Mouse (Mus musculus) MEL (cell line): Measurements from ENCODE around the gene C2cd4b. TPM values are rescaled to one million over a fixed set of nuclear protein-coding genes. Genes with fewer than 3 reads are reported as not detected.

Source experiments
- DNase-seq: peaks from one replicate; pipeline ENCODE4 v3.0.0; 2011; ENCODE audit warnings: low read depth, low spot score
- H3K27ac ChIP-seq: 2 replicates; pipeline ENCODE4 v1.5.1; 2012; ENCODE audit warnings: low read depth, mild to moderate bottlenecking, control low read depth, low read length, moderate library complexity; ENCODE audit not compliant: control insufficient read depth
- H3K27me3 ChIP-seq, 2 experiments: fragments of 150-350 bp in 1 of 2; sonication (generic) in 1 of 2; 2 replicates each; pipeline ENCODE4 v1.6.1; 2012; ENCODE audit warnings: low read length in 2 of 2, mild to moderate bottlenecking in 2 of 2, improper control_type of control experiment in 1 of 2, moderate library complexity in 1 of 2; ENCODE audit not compliant: insufficient read depth in 2 of 2, control insufficient read depth in 1 of 2
- H3K36me3 ChIP-seq, 2 experiments: 2 replicates each; pipeline ENCODE4 v1.6.1; 2012 to 2014; ENCODE audit warnings: low read length in 2 of 2, improper control_type of control experiment in 1 of 2, inconsistent platforms in 1 of 2, mild to moderate bottlenecking in 1 of 2; ENCODE audit not compliant: insufficient read depth in 2 of 2, control insufficient read depth in 1 of 2
- H3K4me1 ChIP-seq, 2 experiments: fragments of 150-350 bp in 1 of 2; sonication (generic) in 1 of 2; 2 replicates each; pipeline ENCODE4 v1.6.1; 2012; ENCODE audit warnings: low read length in 2 of 2, improper control_type of control experiment in 1 of 2, mild to moderate bottlenecking in 1 of 2; ENCODE audit not compliant: insufficient read depth in 2 of 2, control insufficient read depth in 1 of 2
- H3K4me3 ChIP-seq, 2 experiments: fragments of 150-350 bp in 1 of 2; sonication (generic) in 1 of 2; 2 replicates each; pipeline ENCODE4 v1.5.1; 2012; ENCODE audit warnings: low read depth in 2 of 2, low read length in 2 of 2, mild to moderate bottlenecking in 2 of 2, moderate library complexity in 2 of 2, control low read depth in 1 of 2, improper control_type of control experiment in 1 of 2; ENCODE audit not compliant: control insufficient read depth in 1 of 2, insufficient read depth in 1 of 2
- H3K79me2 ChIP-seq: 2 replicates; pipeline ENCODE4 v1.6.1; 2012; ENCODE audit warnings: mild to moderate bottlenecking, low read length, moderate library complexity; ENCODE audit not compliant: control insufficient read depth, poor library complexity, insufficient read depth
- H3K9ac ChIP-seq: 2 replicates; pipeline ENCODE4 v1.6.1; 2012; ENCODE audit warnings: low read depth, mild to moderate bottlenecking, control low read depth, low read length, moderate library complexity; ENCODE audit not compliant: control insufficient read depth, poor library complexity, severe bottlenecking
- H3K9me3 ChIP-seq: fragments of 150-350 bp; sonication (generic); replicated peaks from 2 replicates; pipeline ENCODE4 v1.6.1; 2012; ENCODE audit warnings: mild to moderate bottlenecking, low read length, improper control_type of control experiment, moderate library complexity; ENCODE audit not compliant: insufficient read depth
- CHD2 ChIP-seq: IDR thresholded peaks from 2 replicates; pipeline ENCODE4 v1.6.1; 2011; ENCODE audit warnings: low read length, improper control_type of control experiment
- CTCF ChIP-seq, 3 experiments: IDR thresholded peaks in 2 of 3; conservative IDR thresholded peaks in 1 of 3; 2 replicates each; pipeline ENCODE4 v1.5.1; 2011 to 2012; ENCODE audit warnings: low read length in 3 of 3, low read depth in 2 of 3, mild to moderate bottlenecking in 2 of 3, improper control_type of control experiment in 1 of 3, inconsistent platforms in 1 of 3, mixed read lengths in 1 of 3, moderate library complexity in 1 of 3; ENCODE audit not compliant: control insufficient read depth in 1 of 3, insufficient read depth in 1 of 3, poor library complexity in 1 of 3, severe bottlenecking in 1 of 3
- E2F4 ChIP-seq: IDR thresholded peaks from 2 replicates; pipeline ENCODE4 v1.6.1; 2011; ENCODE audit warnings: low read depth, low read length, improper control_type of control experiment, borderline replicate concordance
- ETS1 ChIP-seq: IDR thresholded peaks from 2 replicates; pipeline ENCODE4 v1.6.1; 2012; ENCODE audit warnings: low read depth, mild to moderate bottlenecking, inconsistent platforms, low read length, improper control_type of control experiment, moderate library complexity
- GABPA ChIP-seq: IDR thresholded peaks from 2 replicates; pipeline ENCODE4 v1.6.1; 2012; ENCODE audit warnings: low read depth, mild to moderate bottlenecking, inconsistent platforms, low read length, improper control_type of control experiment, moderate library complexity
- HCFC1 ChIP-seq: IDR thresholded peaks from 2 replicates; pipeline ENCODE4 v1.6.1; 2012; ENCODE audit warnings: low read depth, mild to moderate bottlenecking, inconsistent platforms, low read length, improper control_type of control experiment, moderate library complexity
- KAT2A ChIP-seq: conservative IDR thresholded peaks from 2 replicates; pipeline ENCODE4 v1.6.1; 2012; ENCODE audit warnings: low read depth, low read length, improper control_type of control experiment, inconsistent platforms
- MAX ChIP-seq: IDR thresholded peaks from 2 replicates; pipeline ENCODE4 v1.6.1; 2011; ENCODE audit warnings: low read length, improper control_type of control experiment
- MAZ ChIP-seq: IDR thresholded peaks from 2 replicates; pipeline ENCODE4 v1.6.1; 2012; ENCODE audit warnings: low read depth, mild to moderate bottlenecking, inconsistent platforms, low read length, improper control_type of control experiment
- NELFE ChIP-seq: IDR thresholded peaks from 2 replicates; pipeline ENCODE4 v1.6.1; 2011; ENCODE audit warnings: low read depth, low read length, improper control_type of control experiment
- POLR2AphosphoS2 ChIP-seq: IDR thresholded peaks from 2 replicates; pipeline ENCODE4 v1.6.1; 2011; ENCODE audit warnings: low read length, improper control_type of control experiment
- RAD21 ChIP-seq: IDR thresholded peaks from 2 replicates; pipeline ENCODE4 v1.6.1; 2011; ENCODE audit warnings: mild to moderate bottlenecking, low read depth, low read length, improper control_type of control experiment
- SMC3 ChIP-seq: IDR thresholded peaks from 2 replicates; pipeline ENCODE4 v1.6.1; 2011; ENCODE audit warnings: low read depth, low read length, improper control_type of control experiment
- TBP ChIP-seq: IDR thresholded peaks from 2 replicates; pipeline ENCODE4 v1.8.0; 2011; ENCODE audit warnings: low read depth, low read length, improper control_type of control experiment
- USF1 ChIP-seq: IDR thresholded peaks from 2 replicates; pipeline ENCODE4 v1.6.1; 2014; ENCODE audit warnings: low read depth, mild to moderate bottlenecking, inconsistent platforms, low read length, improper control_type of control experiment, moderate library complexity
- ZKSCAN1 ChIP-seq: IDR thresholded peaks from 2 replicates; pipeline ENCODE4 v1.6.1; 2012; ENCODE audit warnings: low read depth, mild to moderate bottlenecking, inconsistent platforms, low read length, improper control_type of control experiment, moderate library complexity
- polyA plus RNA-seq, 2 experiments: library from polyadenylated mRNA; stranded (reverse) in 1 of 2; unstranded in 1 of 2; fragments of >175 nt in 1 of 2; fragments of >200 nt in 1 of 2; gene quantifications; 2 replicates each; pipeline versions ENCODE4 v1.2.1 to v1.2.4; 2012; ENCODE audit warnings: low replicate concordance in 2 of 2, low read depth in 1 of 2; ENCODE audit not compliant: insufficient read length in 2 of 2, insufficient read depth in 1 of 2, missing spikeins in 1 of 2
- total RNA-seq: library from RNA; depleted of rRNA; stranded (reverse); fragments of 300-350 nt; gene quantifications from 2 replicates; pipeline ENCODE4 v1.2.3, GENCODE M21; 2012; rRNA removed

C2cd4b gene
- total RNA-seq: not detected in 2 replicates
- not detected for polyA plus RNA-seq

- TF ChIP-seq MAZ: no peak
- no peak for TF ChIP-seq MAX
- no peak for TF ChIP-seq NELFE
- TF ChIP-seq KAT2A: no peak
- no peak for TF ChIP-seq POLR2AphosphoS2
- no peak for TF ChIP-seq HCFC1
- TF ChIP-seq, all 39 proteins: peak for 0
- H3K9me3 ChIP-seq: no peaks in the 10 kb centered on the region
- H3K9ac ChIP-seq: no peak within 1 kb of the TSS
- H3K36me3 ChIP-seq: no peaks in the 10 kb centered on the region
- H3K27ac ChIP-seq: no peak within 1 kb of the TSS
- DNase-seq: no peak
- no peaks in the 10 kb centered on the region for H3K79me2 ChIP-seq
- no peaks in the 10 kb centered on the region for H3K27me3 ChIP-seq
- no peak within 1 kb of the TSS for H3K4me3 ChIP-seq
- no peaks in the 10 kb centered on the region for H3K4me1 ChIP-seq
Measured at GRCm38 (mm10) chr9:67759163-67759955, at the start of gene C2cd4b. Gene C2cd4b, plus strand, starts transcription at chr9:67759437.

- DNase-seq: peak; percentile 52
- no peak overlapping the region for H3K4me3 ChIP-seq
- no peaks in the 10 kb centered on the region for H3K27me3 ChIP-seq
- no peak overlapping the region for H3K9ac ChIP-seq
- TF ChIP-seq RAD21 (peak; percentile 54), ZKSCAN1 (no peak), HCFC1 (no peak), CTCF (IDR thresholded peaks at IDR 0.05 in 2 of 3, conservative IDR thresholded peaks at IDR 0.05 in 1 of 3; ENCODE audit: control insufficient read depth in 1 of 3, insufficient read depth in 1 of 3, low read depth in 2 of 3, low read length in 3 of 3, poor library complexity in 1 of 3, severe bottlenecking in 1 of 3) (peak; percentile 71 to 93 (median 80)), SMC3 (peak; percentile 56), GABPA (no peak)
- H3K4me1 ChIP-seq: no peaks in the 10 kb centered on the region
- no peaks in the 10 kb centered on the region for H3K79me2 ChIP-seq
- H3K9me3 ChIP-seq: no peaks in the 10 kb centered on the region
- no peak overlapping the region for H3K27ac ChIP-seq
- H3K36me3 ChIP-seq: no peaks in the 10 kb centered on the region
Measured at GRCm38 (mm10) chr9:67711051-67711877, 48.0 kb upstream of the C2cd4b start.

GRCm38 (mm10) chr9:67712146-67712545 is 47.1 kb upstream of the C2cd4b start:
- TF ChIP-seq ETS1: no peak
- TF ChIP-seq CHD2: no peak
- TF ChIP-seq E2F4: no peak
- TF ChIP-seq USF1: no peak
- no peak for TF ChIP-seq HCFC1
- no peak for TF ChIP-seq TBP
- H3K79me2 ChIP-seq: no peaks in the 10 kb centered on the region
- no peak overlapping the region for H3K27ac ChIP-seq
- H3K27me3 ChIP-seq: no peaks in the 10 kb centered on the region
- H3K4me1 ChIP-seq: no peaks in the 10 kb centered on the region
- H3K9ac ChIP-seq: no peak overlapping the region
- H3K9me3 ChIP-seq: no peaks in the 10 kb centered on the region
- no peak for DNase-seq
- H3K36me3 ChIP-seq: no peaks in the 10 kb centered on the region
- no peak overlapping the region for H3K4me3 ChIP-seq
